Mouse (Mus musculus) intestine, postnatal 0 days (tissue): Measurements from ENCODE around the gene Wdr47. TPM values are rescaled to one million over a fixed set of nuclear protein-coding genes. Genes with fewer than 3 reads are reported as not detected.
A peak's percentile ranks its signal among the peaks of the same experiment; 100 is the strongest.

Experiments
- ATAC-seq: fragments of 200-750 bp; cut with Nextera tagmentation; 2 replicates; pipeline ENCODE4 v1.8.0; 2017; ENCODE audit warnings: mild to moderate bottlenecking, moderate TSS enrichment, moderate library complexity
- H3K27ac ChIP-seq: fragments of 300-500 bp; sonication (generic); 2 replicates; pipeline ENCODE4 v1.5.1; 2014; ENCODE audit warnings: mild to moderate bottlenecking, low read depth, low read length, moderate library complexity
- H3K27me3 ChIP-seq: fragments of 300-500 bp; sonication (generic); replicated peaks from 2 replicates; pipeline ENCODE4 v1.6.1; 2014; ENCODE audit warnings: low read length, mixed read lengths; ENCODE audit not compliant: control insufficient read depth, insufficient read depth
- H3K36me3 ChIP-seq: fragments of 300-500 bp; sonication (generic); 2 replicates; pipeline ENCODE4 v1.6.1; 2014; ENCODE audit warnings: mild to moderate bottlenecking, moderate library complexity; ENCODE audit not compliant: control insufficient read depth, insufficient read depth
- H3K4me1 ChIP-seq: fragments of 300-500 bp; sonication (generic); replicated peaks from 2 replicates; pipeline ENCODE4 v1.6.1; 2014; ENCODE audit warnings: antibody characterized with exemption, low read length, mixed read lengths; ENCODE audit not compliant: control insufficient read depth, insufficient read depth
- H3K4me2 ChIP-seq: fragments of 300-500 bp; sonication (generic); replicated peaks from 2 replicates; pipeline ENCODE4 v1.6.1; 2014; ENCODE audit warnings: low read depth, mild to moderate bottlenecking, moderate library complexity
- H3K4me3 ChIP-seq: fragments of 300-500 bp; sonication (generic); 2 replicates; pipeline ENCODE4 v1.5.1; 2014; ENCODE audit warnings: low read depth, low read length
- H3K9ac ChIP-seq: fragments of 300-500 bp; sonication (generic); 2 replicates; pipeline ENCODE4 v1.6.1; 2014; ENCODE audit warnings: mild to moderate bottlenecking, low read depth, low read length
- H3K9me3 ChIP-seq: fragments of 300-500 bp; sonication (generic); 2 replicates; pipeline ENCODE4 v1.6.1; 2016; ENCODE audit warnings: mixed run types; ENCODE audit not compliant: control insufficient read depth
- CTCF ChIP-seq: sonication (generic); IDR thresholded peaks from 2 replicates; pipeline ENCODE4 v1.5.1; 2016; ENCODE audit warnings: low read depth, mild to moderate bottlenecking, control low read depth, antibody characterized with exemption, moderate library complexity
- WGBS: fragments of 180-500 bp; shearing (Covaris S2); extraction: QIAGEN DNeasy Blood & Tissue Kit; methylation state at CpG from one replicate; pipeline ENCODE4 v1.1.7; 2014; 5-methylcytosine and 5-hydroxymethylcytosine counted together
- polyA plus RNA-seq: library from polyadenylated mRNA; unstranded; fragments of >200 nt; fragmentation: Nextera tagmentation; extraction: Ambion mirVana; gene quantifications from 2 replicates; pipeline ENCODE4 v1.2.1, GENCODE M21; 2015

The Wdr47 gene
- polyA plus RNA-seq, 1 experiment from 2014 or later = 2.9 TPM

- H3K4me2 ChIP-seq = peak overlapping the region; percentile 75
- no peak for TF ChIP-seq CTCF
- ATAC-seq = no peak
- 39% methylated on average over 18 of the region's 18 CpGs for WGBS
- no peaks in the 10 kb centered on the region for H3K27me3 ChIP-seq
- H3K4me3 ChIP-seq = peak overlapping the region; percentile 66
- H3K9me3 ChIP-seq = no peaks in the 10 kb centered on the region
- H3K36me3 ChIP-seq = no peaks in the 10 kb centered on the region
- no peak overlapping the region for H3K27ac ChIP-seq
- H3K9ac ChIP-seq = peak overlapping the region; percentile 65
- no peaks in the 10 kb centered on the region for H3K4me1 ChIP-seq
Measured at GRCm38 (mm10) chr3:108572309-108573010, 18.6 kb upstream of the Wdr47 start.

- no peak for ATAC-seq
- Histone ChIP-seq H3K36me3 (0 out of 2 replicates have a peak, but pooled peaks cover 4% of the 10 kb centered on the region), H3K4me2 (no peak overlapping the region), H3K9ac (no peak overlapping the region), H3K4me3 (no peak overlapping the region), H3K9me3 (no peaks in the 10 kb centered on the region), H3K27ac (no peak overlapping the region), H3K4me1 (no peaks in the 10 kb centered on the region), H3K27me3 (no peaks in the 10 kb centered on the region)
- no peak for TF ChIP-seq CTCF
- WGBS = 86% methylated on average over 5 of the region's 5 CpGs
Measured at GRCm38 (mm10) chr3:108574018-108574417, 17.1 kb upstream of the Wdr47 start.

GRCm38 (mm10) chr3:108584580-108584979 is 6.5 kb upstream of the Wdr47 start:
- no peak for TF ChIP-seq CTCF
- no peaks in the 10 kb centered on the region for H3K9me3 ChIP-seq
- 67% methylated on average over 4 of the region's 4 CpGs for WGBS
- no peak for ATAC-seq
- H3K4me1 ChIP-seq = no peaks in the 10 kb centered on the region
- H3K4me3 ChIP-seq = no peak overlapping the region
- H3K4me2 ChIP-seq = no peak overlapping the region
- no peaks in the 10 kb centered on the region for H3K36me3 ChIP-seq
- H3K27me3 ChIP-seq = no peaks in the 10 kb centered on the region
- no peak overlapping the region for H3K27ac ChIP-seq
- H3K9ac ChIP-seq = no peak overlapping the region

GRCm38 (mm10) chr3:108588446-108588845 is 2.6 kb upstream of the Wdr47 start:
- Histone ChIP-seq H3K9ac (no peak overlapping the region), H3K4me2 (no peak overlapping the region), H3K4me3 (no peak overlapping the region), H3K36me3 (no peaks in the 10 kb centered on the region), H3K27me3 (no peaks in the 10 kb centered on the region), H3K9me3 (no peaks in the 10 kb centered on the region), H3K27ac (no peak overlapping the region), H3K4me1 (no peaks in the 10 kb centered on the region)
- no peak for TF ChIP-seq CTCF
- no peak for ATAC-seq
- WGBS = 50% methylated on average over 2 of the region's 2 CpGs

GRCm38 (mm10) chr3:108591530-108592522 is 747 bp downstream of the Wdr47 start:
- WGBS = under 1% methylated on average over 59 of the region's 61 CpGs
- peak; percentile 83 for ATAC-seq
- H3K4me1 ChIP-seq = no peaks in the 10 kb centered on the region
- H3K9ac ChIP-seq = peak overlapping the region; percentile 67
- H3K36me3 ChIP-seq = no peaks in the 10 kb centered on the region
- TF ChIP-seq CTCF = no peak
- no peaks in the 10 kb centered on the region for H3K27me3 ChIP-seq
- H3K4me3 ChIP-seq = peak overlapping the region; percentile 89
- H3K4me2 ChIP-seq = peak overlapping the region; percentile 99
- H3K9me3 ChIP-seq = no peaks in the 10 kb centered on the region
- no peak overlapping the region; the same call in 1 of the 2 replicates for H3K27ac ChIP-seq

- ATAC-seq = no peak
- Histone ChIP-seq H3K9me3 (no peaks in the 10 kb centered on the region), H3K4me3 (no peak overlapping the region), H3K9ac (no peak overlapping the region), H3K4me1 (no peaks in the 10 kb centered on the region), H3K36me3 (no peaks in the 10 kb centered on the region), H3K27me3 (no peaks in the 10 kb centered on the region), H3K4me2 (no peak overlapping the region), H3K27ac (no peak overlapping the region)
- TF ChIP-seq CTCF = no peak
- WGBS = 45% methylated on average over 3 of the region's 3 CpGs
Measured at GRCm38 (mm10) chr3:108608906-108609305, 17.8 kb downstream of the Wdr47 start.
